Mouse (Mus musculus) T-helper 17 cell (primary cell): ENCODE results near the gene Zfp952.
"Not testable (repeated sequence)": the region's sequence is repeated elsewhere in the genome, so short reads cannot be mapped to it uniquely, and the experiment has no call there.

Experiments used
- in situ Hi-C, 2 experiments: fragments of 300-600 bp; cut with MboI, MseI; formaldehyde crosslinking; loops; 1 replicate in 1 of 2; 2 replicates in 1 of 2; pipeline ENCODE4 v1.15.1; 2025; ENCODE audit warnings: high pct_unique_total_duplicates in 2 of 2

Zfp952 gene

DNA sequence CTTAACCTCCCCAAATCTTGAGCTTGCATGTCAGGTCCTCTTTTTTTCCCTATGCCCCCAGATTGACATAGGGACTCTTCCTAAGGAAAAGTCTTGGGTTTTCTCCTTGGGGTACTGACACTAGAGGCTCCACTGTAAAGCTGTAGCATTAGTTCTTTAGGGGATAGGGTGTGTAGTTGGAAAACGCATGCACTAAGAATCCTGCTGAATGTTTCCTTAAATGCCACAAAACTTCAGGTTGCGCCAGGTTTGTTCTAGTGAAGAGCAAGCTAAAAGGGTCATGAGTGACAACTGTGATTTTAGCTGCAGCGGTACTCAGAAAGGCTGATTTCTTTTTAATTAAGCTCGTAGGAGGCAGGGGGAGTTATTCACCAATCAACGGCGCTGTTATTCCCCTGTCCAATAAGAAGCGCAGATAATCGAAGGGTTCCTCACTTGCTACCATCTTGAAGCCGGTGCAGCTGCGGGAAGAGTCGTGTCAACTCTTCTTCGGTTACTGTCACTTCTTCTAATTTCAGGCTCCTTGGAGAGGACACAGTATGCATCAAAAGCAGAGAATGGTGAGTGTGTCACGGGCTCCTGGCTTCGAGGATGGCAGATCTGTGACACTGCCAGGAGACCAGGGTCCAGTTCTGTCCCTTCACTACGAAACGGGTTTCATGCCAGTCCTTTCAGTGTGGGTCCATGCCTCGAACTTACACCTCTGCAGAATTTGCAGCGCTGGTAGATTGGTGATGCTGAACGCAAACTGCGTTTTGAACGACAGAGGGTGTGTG lies at the start of gene Zfp952:
TSS of gene Zfp952 (plus strand) at position 431 of the 776 bp plus-strand sequence.
- in situ Hi-C loops: no loop called here

DNA sequence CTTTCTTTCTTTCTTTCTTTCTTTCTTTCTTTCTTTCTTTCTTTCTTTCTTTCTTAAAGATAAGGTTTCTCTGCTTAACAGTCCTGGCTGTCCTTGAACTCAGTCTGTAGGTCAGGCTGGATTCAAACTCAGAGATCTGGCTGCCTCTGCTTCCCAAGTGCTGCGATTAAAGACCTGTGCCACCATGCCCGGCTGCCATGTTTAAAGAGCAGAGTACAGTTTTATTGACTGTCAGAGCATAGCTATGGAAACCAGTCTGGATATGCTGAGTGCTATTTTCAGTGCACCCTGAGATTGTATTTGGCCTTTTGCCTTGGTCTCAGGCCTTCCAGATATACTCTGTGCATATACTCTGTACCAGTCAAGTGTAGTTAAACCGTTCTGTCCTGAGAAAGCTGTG lies 49.3 kb upstream of the Zfp952 start:
- in situ Hi-C loops: no loop called here

DNA sequence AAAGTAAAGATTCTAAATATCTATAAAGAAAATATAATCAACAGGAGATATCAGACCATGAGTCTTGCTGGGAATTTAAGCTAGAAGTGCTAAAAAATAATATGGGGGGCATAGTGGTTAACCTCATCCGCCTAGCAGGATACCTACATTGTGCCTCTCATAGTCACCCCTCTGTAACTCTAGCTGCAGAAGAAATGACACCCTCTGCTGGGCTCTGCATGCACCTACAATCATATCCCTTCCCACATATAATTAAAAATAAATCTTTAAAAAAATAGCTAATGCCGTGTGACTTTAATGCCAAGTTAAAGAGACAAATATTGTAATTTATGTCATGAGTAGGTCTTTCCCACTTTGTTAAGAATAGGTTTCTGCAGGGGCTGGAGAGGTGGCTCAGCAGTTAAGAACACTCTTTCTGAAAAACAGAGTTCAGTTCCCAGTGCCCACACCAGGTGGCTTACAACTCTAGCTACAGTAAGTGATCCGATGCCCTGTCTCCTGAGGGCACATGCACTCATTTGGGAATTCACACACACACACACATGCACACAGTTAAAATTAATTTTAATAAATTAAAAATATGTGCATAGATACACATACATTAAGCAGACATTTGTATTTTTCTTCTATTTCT lies 48.4 kb upstream of the Zfp952 start:
- in situ Hi-C loops: no loop called here

GRCm38 (mm10) chr17:32946716-32947115 lies 46.2 kb upstream of the Zfp952 start:
- in situ Hi-C loops: no loop called here

GRCm38 (mm10) chr17:32947215-32947914 lies 45.6 kb upstream of the Zfp952 start, which contains the start of gene Cyp4f13:
TSS of gene Cyp4f13 (minus strand) at chr17:32947402.
- in situ Hi-C loops: no loop called here

- in situ Hi-C loops: no loop called here
These were observed 42.8 kb upstream of the Zfp952 start for GRCm38 (mm10) chr17:32950136-32950535.

DNA sequence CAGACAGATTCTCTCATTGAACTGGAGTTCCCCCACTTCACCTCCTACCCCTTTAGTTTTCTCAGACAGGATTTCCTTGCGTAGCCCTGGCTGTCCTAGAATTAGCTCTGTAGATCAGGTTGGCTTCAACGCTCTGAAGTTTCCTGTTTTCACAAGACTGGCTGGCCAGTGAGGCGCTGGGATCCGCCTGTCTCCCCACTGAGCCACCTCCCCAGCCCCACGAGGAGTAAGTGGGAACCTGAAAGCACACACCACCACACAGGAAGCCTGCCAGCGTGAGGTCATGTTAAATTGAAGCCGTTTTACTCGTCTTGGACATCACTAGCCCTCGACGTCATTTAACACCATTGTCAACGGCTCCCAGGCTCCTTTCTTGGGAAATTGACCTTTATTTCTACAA lies 41.9 kb upstream of the Zfp952 start:
- in situ Hi-C loops: no loop called here

DNA sequence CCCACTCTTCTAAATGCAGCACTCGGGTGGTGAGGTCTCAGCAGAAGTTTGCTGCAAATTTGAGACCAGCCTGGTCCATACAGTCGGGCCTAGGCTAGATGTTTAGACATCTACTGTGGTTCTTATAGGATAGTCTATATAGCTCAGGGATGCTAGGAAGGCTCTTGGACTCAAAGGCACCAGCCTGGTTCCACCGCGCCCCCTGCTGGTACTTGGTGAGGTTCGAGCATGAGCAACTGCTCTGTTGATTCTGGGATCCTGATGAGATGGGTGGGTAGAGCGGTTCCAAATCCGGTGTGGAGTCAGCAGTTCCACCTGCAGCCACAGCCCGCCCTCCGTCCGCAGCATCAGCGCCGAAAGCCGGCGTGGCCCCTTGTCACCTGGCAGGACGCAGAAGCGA lies 41.5 kb upstream of the Zfp952 start:
- in situ Hi-C loops: no loop called here

GRCm38 (mm10) chr17:32965253-32965622 lies 27.7 kb upstream of the Zfp952 start:
- in situ Hi-C loops: loop anchor here in 1 of 2 experiments (10.0 kb wide), 1 partner anchor 1230 kb away; the partner anchor contains the start of gene Psmb8

DNA sequence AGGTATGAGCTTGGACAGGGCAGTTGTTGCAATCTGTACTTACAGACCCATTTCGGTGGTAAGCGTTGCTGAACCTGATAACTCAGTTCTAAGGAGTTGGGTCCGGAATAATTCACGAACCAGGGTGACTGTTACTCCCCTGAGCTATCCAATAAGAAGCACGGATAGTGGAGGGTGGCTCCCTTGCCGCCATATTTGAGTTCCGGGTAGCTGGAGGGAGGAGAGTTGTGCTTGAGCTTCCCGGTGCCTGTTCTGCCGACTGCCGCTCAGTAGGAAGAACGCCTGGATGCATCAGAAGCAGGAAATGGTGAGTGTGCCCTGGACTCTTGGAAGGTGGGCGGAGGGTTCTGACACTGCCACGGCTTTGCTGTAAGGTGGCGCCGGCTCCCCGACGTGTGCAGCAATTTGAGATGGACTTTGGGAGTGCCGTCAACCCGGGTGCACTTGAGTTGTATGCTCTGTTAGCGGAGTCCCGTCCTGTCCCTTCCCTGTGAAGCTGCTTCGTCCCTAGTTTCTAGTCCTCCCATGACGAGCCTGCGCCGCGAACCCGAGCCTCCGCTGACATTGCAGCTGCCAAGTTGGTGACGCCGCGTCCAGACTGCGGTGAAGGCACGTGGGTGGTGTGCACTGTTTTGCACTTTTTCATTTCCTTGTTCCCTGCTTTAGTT lies 27.2 kb upstream of the Zfp952 start, which contains the start of gene Zfp472:
TSS of gene Zfp472 (plus strand) at position 192 of the 668 bp plus-strand sequence.
- in situ Hi-C loops: loop anchor here in 1 of 2 experiments (10.0 kb wide), 1 partner anchor 1229 kb away; the partner anchor contains the start of gene Psmb8

- in situ Hi-C loops: no loop called here
These were observed 11.6 kb upstream of the Zfp952 start for GRCm38 (mm10) chr17:32981361-32981760.

DNA sequence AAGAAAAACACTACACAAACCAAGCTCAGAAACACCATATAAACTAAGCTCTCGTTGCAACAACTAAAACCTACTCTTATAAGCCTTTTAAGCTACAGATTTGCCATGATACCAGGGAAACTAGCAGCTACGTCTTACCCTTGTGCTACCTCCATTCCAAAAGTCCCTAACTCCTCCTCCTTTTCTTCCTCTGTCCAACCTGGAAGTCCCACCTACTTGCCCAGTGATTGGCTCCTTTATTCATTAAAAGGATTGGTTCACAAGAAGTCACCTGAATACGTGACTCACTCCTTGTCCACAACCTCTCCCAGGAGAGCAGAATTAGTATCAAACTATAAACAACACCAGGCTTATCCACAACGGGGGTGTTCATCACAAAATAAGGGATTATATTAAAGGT lies 6.6 kb upstream of the Zfp952 start:
- in situ Hi-C loops: no loop called here

DNA sequence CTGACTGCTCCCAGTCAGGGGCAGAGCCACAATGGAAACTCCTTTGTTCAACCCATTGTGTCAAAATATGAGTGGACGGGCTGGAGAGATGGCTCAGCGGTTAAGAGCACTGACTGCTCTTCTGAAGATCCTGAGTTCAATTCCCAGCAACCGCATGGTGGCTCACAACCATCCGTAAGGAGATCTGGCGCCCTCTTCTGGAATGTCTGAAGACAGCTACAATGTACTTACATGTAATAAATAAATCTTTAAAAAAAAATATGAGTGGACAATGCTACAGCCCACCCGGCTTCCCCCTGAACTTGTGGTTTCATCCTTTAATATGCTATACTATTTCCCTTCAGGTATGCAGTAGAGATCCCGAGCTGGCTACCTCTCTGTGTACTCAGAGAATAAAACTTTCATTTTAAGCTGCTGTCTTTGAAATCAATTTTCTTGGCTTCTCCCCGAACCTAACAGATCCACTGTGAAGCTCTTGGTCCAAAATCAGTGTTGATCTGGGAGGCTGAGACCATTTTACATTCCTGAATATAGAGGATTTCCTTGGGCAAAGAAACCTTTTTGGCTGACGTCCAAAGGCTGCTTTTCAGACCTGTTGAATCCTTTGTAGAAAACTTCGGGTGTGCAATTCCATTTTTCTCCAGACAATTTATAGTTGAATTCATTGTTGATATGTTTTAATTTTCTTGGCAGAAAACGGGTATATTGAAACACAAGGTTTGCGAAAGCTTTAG lies 797 bp upstream of the Zfp952 start:
- in situ Hi-C loops: no loop called here

GRCm38 (mm10) chr17:32998492-32998891 lies 5.6 kb downstream of the Zfp952 start:
- in situ Hi-C loops: loop anchor here in 1 of 2 experiments (5.0 kb wide), 1 partner anchor 94 kb away; no protein-coding TSS in a partner anchor

GRCm38 (mm10) chr17:33008337-33008736 lies 15.4 kb downstream of the Zfp952 start:
- in situ Hi-C loops: no loop called here

DNA sequence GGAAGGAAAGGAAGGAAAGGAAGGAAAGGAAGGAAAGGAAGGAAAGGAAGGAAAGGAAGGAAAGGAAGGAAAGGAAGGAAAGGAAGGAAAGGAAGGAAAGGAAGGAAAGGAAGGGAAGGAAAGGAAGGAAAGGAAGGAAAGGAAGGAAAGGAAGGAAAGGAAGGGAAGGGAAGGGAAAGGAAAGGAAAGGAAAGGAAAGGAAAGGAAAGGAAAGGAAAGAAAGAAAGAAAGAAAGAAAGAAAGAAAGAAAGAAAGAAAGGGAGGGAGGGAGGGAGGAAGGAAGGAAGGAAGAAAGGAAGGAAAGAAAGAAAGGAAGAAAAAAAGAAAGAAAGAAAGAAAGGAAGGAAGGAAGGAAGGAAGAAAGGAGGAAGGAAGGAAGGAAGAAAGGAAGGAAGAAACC lies 27.5 kb downstream of the Zfp952 start:
- in situ Hi-C loops: not testable (repeated sequence)

DNA sequence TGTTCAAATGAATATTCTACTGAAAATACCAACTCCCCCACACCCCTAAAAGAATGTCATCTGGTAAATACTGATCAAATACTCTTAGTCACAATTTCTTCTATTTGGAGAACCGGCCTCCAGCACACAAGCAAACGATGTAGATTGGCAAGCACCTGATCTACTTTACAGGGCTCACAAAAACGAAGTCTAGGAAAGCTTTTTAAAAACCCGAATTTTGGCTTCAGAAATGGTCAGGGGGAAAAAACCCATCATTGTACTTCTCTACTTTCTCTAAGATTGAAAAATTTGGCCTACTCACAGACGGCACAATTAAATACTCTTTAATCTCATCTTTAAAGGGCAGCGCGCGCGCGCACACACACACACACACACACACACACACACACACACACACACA lies 39.4 kb downstream of the Zfp952 start:
- in situ Hi-C loops: no loop called here

DNA sequence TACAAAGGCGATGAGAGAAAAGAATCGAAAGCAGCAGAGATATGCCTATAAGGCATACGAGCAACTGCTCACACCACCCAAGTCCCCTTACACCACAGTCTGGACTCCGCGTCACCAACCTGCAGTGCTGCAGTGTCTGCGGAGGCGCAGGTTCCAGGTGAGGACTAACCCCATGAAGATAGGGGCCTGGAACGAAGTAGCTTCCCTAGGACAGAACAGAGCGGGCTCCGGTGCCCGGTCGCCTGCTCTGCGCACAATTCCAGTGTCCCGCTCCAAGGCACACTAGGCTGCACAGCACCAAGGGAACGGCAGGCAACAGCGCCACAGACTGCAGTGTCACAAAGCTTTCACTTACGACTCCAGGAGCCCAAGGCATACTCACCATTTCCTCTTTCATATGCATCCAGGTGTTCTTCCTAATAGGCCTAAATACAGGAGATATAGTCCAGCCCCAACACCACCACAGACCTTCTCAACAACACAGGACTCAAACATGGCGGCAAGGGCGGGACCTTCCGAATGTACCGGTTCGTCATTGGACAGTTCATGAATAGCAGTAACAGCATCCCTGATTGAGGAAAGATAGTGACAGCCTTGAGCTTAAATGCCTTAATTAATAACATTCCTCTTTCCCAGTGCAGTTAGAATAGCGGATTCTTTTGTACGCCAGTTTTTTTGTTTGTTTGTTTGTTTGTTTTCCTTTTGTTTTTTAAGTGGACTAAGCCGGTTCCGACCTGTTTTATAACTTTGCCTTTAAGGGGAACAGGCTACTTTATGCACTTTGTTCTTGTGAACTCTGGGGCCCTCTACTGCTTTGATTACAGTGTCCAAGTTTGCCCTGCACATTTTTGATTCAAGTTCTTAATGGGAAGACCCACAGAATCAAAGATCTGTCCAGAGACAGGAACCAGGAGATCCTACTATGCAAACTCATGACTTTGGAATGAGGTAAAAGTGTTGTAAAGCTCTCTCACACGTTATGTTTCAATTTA lies 40.3 kb downstream of the Zfp952 start, which contains the start of gene Zfp763:
TSS of gene Zfp763 (minus strand) at position 503 of the 992 bp plus-strand sequence.
- in situ Hi-C loops: no loop called here
